Mouse (Mus musculus) ES-Bruce4 (cell line): Measurements from ENCODE around the gene Hmcn2.

Experiments used
- CTCF ChIP-seq: IDR thresholded peaks from one replicate; pipeline ENCODE4 v1.8.1; 2011; ENCODE audit warnings: low read depth, low read length
- POLR2A ChIP-seq: IDR thresholded peaks from one replicate; pipeline ENCODE4 v1.8.1; 2011; ENCODE audit warnings: low read length; ENCODE audit not compliant: insufficient read depth

DNA sequence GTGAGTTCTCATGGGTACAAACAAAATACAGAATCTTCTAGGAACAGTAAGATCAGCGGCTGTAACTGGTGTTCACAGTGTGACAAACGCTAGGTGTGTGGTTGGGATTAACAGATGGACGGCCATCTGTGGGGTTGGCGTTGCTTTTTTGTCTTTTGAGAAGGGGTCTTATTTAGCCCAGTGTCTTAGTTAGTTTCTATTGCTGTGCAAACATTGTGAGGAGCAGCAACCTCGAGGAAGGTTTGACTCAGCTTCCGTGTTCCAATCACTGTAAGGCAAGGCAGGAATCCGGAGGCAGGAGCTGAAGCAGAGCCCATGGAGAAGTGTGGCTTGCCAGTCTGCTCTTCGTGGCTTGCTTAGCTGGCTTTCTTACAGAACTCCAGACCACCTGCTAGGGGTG is 33.1 kb upstream of the Hmcn2 start:
- TF ChIP-seq POLR2A (no peak), CTCF (no peak)
